Mouse (Mus musculus) embryonic stem cell, embryonic (primary cell): ENCODE results near the gene Mrpl58.

ENCODE experiments used
- CTCF ChIA-PET, 4 experiments: fragments of 300-600 bp in 2 of 4; fragments of 350-600 bp in 2 of 4; sonication (Branson Sonifier 250); formaldehyde crosslinking; loops; one replicate each; lab custom pipeline; 2022; ENCODE audit warnings: inconsistent platforms in 2 of 4; lab: Charles Lee
- POLR2A ChIA-PET, 4 experiments: fragments of 300-600 bp in 2 of 4; fragments of 350-600 bp in 2 of 4; sonication (Branson Sonifier 250); formaldehyde crosslinking; loops; one replicate each; lab custom pipeline; 2022; ENCODE audit warnings: antibody characterized with exemption in 4 of 4, inconsistent platforms in 1 of 4; lab: Charles Lee

Mrpl58 gene

GRCm38 (mm10) chr11:115430561-115430960, 27.0 kb downstream of the Mrpl58 start:
- POLR2A ChIA-PET, result interaction anchor here in 3 of 4 experiments (0.6 to 1.2 kb wide), 8 partner anchors 10 to 235 kb away, joined by 3 to 7 read pairs (median 3); partner anchors contain the start of gene Kctd2 (in 1 of the 3)

GRCm38 (mm10) chr11:115432814-115433213, 29.3 kb downstream of the Mrpl58 start:
- ChIA-PET CTCF (interaction anchor here in 2 of 4 experiments (1.1 to 1.4 kb wide), 2 partner anchors 13 to 59 kb away, joined by 3 read pairs; partner anchors contain the start of genes Kctd2 (in 1 of the 2) and Nt5c (in 1 of the 2)), POLR2A (interaction anchor here in 2 of 4 experiments (0.6 to 0.7 kb wide), 2 partner anchors 24 to 162 kb away, joined by 3 read pairs; no protein-coding TSS in a partner anchor)

More at GRCm38 (mm10) chr11:115430561-115430960, 27.0 kb downstream of the Mrpl58 start:
- CTCF ChIA-PET, result interaction anchor here (0.6 to 1.5 kb wide), 4 partner anchors 9 to 388 kb away, joined by 3 to 5 read pairs (median 3); partner anchors contain the start of gene Trim80 (in 1 of the 4)

GRCm38 (mm10) chr11:115433342-115433741, 29.8 kb downstream of the Mrpl58 start:
- CTCF ChIA-PET, result interaction anchor here in 1 of 4 experiments (1.4 kb wide), 1 partner anchor 13 kb away, joined by 3 read pairs; the partner anchor contains the start of gene Kctd2
- POLR2A ChIA-PET, result interaction anchor here in 1 of 4 experiments (1.0 kb wide), 1 partner anchor 20 kb away, joined by 3 read pairs; no protein-coding TSS in a partner anchor

GRCm38 (mm10) chr11:115435596-115436337, 32.2 kb downstream of the Mrpl58 start:
- CTCF ChIA-PET, result interaction anchor here in 3 of 4 experiments (0.5 to 0.9 kb wide), 3 partner anchors 46 to 68 kb away, joined by 3 to 4 read pairs (median 3); partner anchors contain the start of gene Hid1 (in 1 of the 3)
- POLR2A ChIA-PET, result interaction anchor here in 3 of 4 experiments (0.7 to 2.7 kb wide), 10 partner anchors 11 to 816 kb away, joined by 3 to 9 read pairs (median 3); partner anchors contain the start of genes Jpt1 (in 2 of the 3), Hid1 (in 1 of the 3) and Sumo2 (in 1 of the 3)

GRCm38 (mm10) chr11:115437571-115438122, 34.1 kb downstream of the Mrpl58 start:
- ChIA-PET CTCF (no interaction called here), POLR2A (interaction anchor here in 1 of 4 experiments (0.6 kb wide), 2 partner anchors 25 to 192 kb away, joined by 3 read pairs; partner anchors contain the start of gene Slc16a5)

- ChIA-PET CTCF (interaction anchor here in 2 of 4 experiments (0.6 to 1.7 kb wide), 6 partner anchors 9 to 73 kb away, joined by 3 to 5 read pairs (median 4); partner anchors contain the start of gene Nt5c (in 1 of the 2)), POLR2A (interaction anchor here in 3 of 4 experiments (0.5 to 1.7 kb wide), 7 partner anchors 9 to 172 kb away, joined by 3 to 5 read pairs (median 3); partner anchors contain the start of gene Grin2c (in 1 of the 3))
Measured at GRCm38 (mm10) chr11:115439326-115439725, 35.8 kb downstream of the Mrpl58 start.

- ChIA-PET CTCF (interaction anchor here in 3 of 4 experiments (0.6 to 1.7 kb wide), 6 partner anchors 10 to 52 kb away, joined by 3 to 5 read pairs (median 3); partner anchors contain the start of gene Nt5c (in 1 of the 3)), POLR2A (interaction anchor here in 3 of 4 experiments (0.5 to 1.7 kb wide), 7 partner anchors 12 to 173 kb away, joined by 3 to 5 read pairs (median 3); partner anchors contain the start of genes Armc7 (in 1 of the 3) and Grin2c (in 1 of the 3))
Measured at GRCm38 (mm10) chr11:115439906-115440595, 36.5 kb downstream of the Mrpl58 start, which contains the start of gene Trim80. TSS of gene Trim80 (plus strand) at chr11:115440545.

- CTCF ChIA-PET, result interaction anchor here in 2 of 4 experiments (0.6 to 1.4 kb wide), 6 partner anchors 13 to 239 kb away, joined by 3 to 6 read pairs (median 3); no protein-coding TSS in a partner anchor
- POLR2A ChIA-PET, result interaction anchor here in 1 of 4 experiments (1.0 to 1.2 kb wide), 6 partner anchors 10 to 95 kb away, joined by 3 to 5 read pairs (median 3); partner anchors contain the start of genes Jpt1 and Sumo2
Measured at GRCm38 (mm10) chr11:115441417-115441816, 37.9 kb downstream of the Mrpl58 start.

GRCm38 (mm10) chr11:115446906-115447305, 43.4 kb downstream of the Mrpl58 start:
- ChIA-PET CTCF (no interaction called here), POLR2A (no interaction called here)

GRCm38 (mm10) chr11:115447321-115447885, 43.9 kb downstream of the Mrpl58 start:
- POLR2A ChIA-PET, result no interaction called here
- CTCF ChIA-PET, result no interaction called here

- CTCF ChIA-PET, result interaction anchor here in 1 of 4 experiments (0.6 kb wide), 1 partner anchor 1229 kb away, joined by 6 read pairs; no protein-coding TSS in a partner anchor
- POLR2A ChIA-PET, result interaction anchor here in 1 of 4 experiments (0.6 to 1.2 kb wide), 2 partner anchors 66 to 68 kb away, joined by 3 to 4 read pairs; partner anchors contain the start of gene Jpt1
Measured at GRCm38 (mm10) chr11:115448075-115448474, 44.5 kb downstream of the Mrpl58 start.

GRCm38 (mm10) chr11:115448998-115449397, 45.4 kb downstream of the Mrpl58 start:
- ChIA-PET POLR2A (interaction anchor here in 1 of 4 experiments (0.8 to 1.2 kb wide), 2 partner anchors 65 to 366 kb away, joined by 3 to 4 read pairs; partner anchors contain the start of gene Jpt1), CTCF (no interaction called here)

- ChIA-PET POLR2A (no interaction called here), CTCF (interaction anchor here in 1 of 4 experiments (1.0 to 1.5 kb wide), 2 partner anchors 11 to 25 kb away, joined by 3 to 4 read pairs; partner anchors contain the start of gene Armc7)
Measured at GRCm38 (mm10) chr11:115450176-115450575, 46.6 kb downstream of the Mrpl58 start.

GRCm38 (mm10) chr11:115451781-115452241, 48.3 kb downstream of the Mrpl58 start:
- CTCF ChIA-PET, result interaction anchor here in 2 of 4 experiments (0.7 to 1.1 kb wide), 3 partner anchors 9 to 35 kb away, joined by 3 read pairs; no protein-coding TSS in a partner anchor
- POLR2A ChIA-PET, result interaction anchor here in 2 of 4 experiments (0.9 to 1.0 kb wide), 2 partner anchors 10 to 23 kb away, joined by 3 to 4 read pairs; no protein-coding TSS in a partner anchor

- ChIA-PET CTCF (interaction anchor here in 2 of 4 experiments (0.7 to 1.1 kb wide), 3 partner anchors 8 to 35 kb away, joined by 3 read pairs; no protein-coding TSS in a partner anchor), POLR2A (interaction anchor here in 1 of 4 experiments (1.5 kb wide), 1 partner anchor 62 kb away, joined by 3 read pairs; the partner anchor contains the start of gene Jpt1)
Measured at GRCm38 (mm10) chr11:115452281-115452860, 48.8 kb downstream of the Mrpl58 start.

GRCm38 (mm10) chr11:115453306-115453705, 49.8 kb downstream of the Mrpl58 start:
- POLR2A ChIA-PET, result interaction anchor here in 2 of 4 experiments (0.6 to 1.5 kb wide), 3 partner anchors 15 to 78 kb away, joined by 3 read pairs; partner anchors contain the start of gene Jpt1 (in 1 of the 2)
- CTCF ChIA-PET, result no interaction called here
